8 mouse cellular contexts compared by ENCODE assay signal in genomic region chr17:30657530-30658151, GRCm38 (mm10). TPM values are rescaled to one million over a fixed set of nuclear protein-coding genes. Genes with fewer than 3 reads are reported as not detected.
DNase-seq lines count a peak whose midpoint lies in the region; ATAC-seq lines count a peak whose summit lies in the region.

No protein-coding gene starts in this region.

- H3K36me3 ChIP-seq in heart, embryonic 15.5 days, result no peaks in the 10 kb centered on the region
- H3K36me3 ChIP-seq in embryonic facial prominence, embryonic 10.5 days (replicated peaks), result no peaks in the 10 kb centered on the region
- H3K36me3 ChIP-seq in hindbrain, embryonic 15.5 days, result no peaks in the 10 kb centered on the region
- H3K36me3 ChIP-seq in midbrain, embryonic 10.5 days, result no peaks in the 10 kb centered on the region

- peak overlapping the region; percentile 60 for H3K27ac ChIP-seq in heart, embryonic 15.5 days
- peak overlapping the region; percentile 57 for H3K27ac ChIP-seq in embryonic facial prominence, embryonic 10.5 days (replicated peaks)
- peak overlapping the region; percentile 62 for H3K27ac ChIP-seq in hindbrain, embryonic 15.5 days (replicated peaks)
- peak overlapping the region; percentile 59 for H3K27ac ChIP-seq in midbrain, embryonic 10.5 days (replicated peaks)

- H3K4me3 ChIP-seq in heart, embryonic 15.5 days, result peak overlapping the region; percentile 50
- H3K4me3 ChIP-seq in embryonic facial prominence, embryonic 10.5 days, result peak overlapping the region; percentile 55
- peak overlapping the region; percentile 36 for H3K4me3 ChIP-seq in hindbrain, embryonic 15.5 days
- H3K4me3 ChIP-seq in midbrain, embryonic 10.5 days, result peak overlapping the region; percentile 49

- DNase-seq in heart, adult 18-20 months, result no peak
- DNase-seq in embryonic facial prominence, embryonic 10.5 days (ENCODE audit: low spot score), result no peak
- DNase-seq in midbrain, embryonic 10.5 days (ENCODE audit: low spot score), result no peak
- DNase-seq in adrenal gland, adult 2 months, result no peak
- DNase-seq in spleen, postnatal 4 days (ENCODE audit: low spot score in 2 of 2), result no peak
- no peak for DNase-seq in right cerebral cortex, postnatal 25 days

- peak overlapping the region; percentile 45 for H3K9ac ChIP-seq in heart, embryonic 15.5 days
- H3K9ac ChIP-seq in hindbrain, embryonic 15.5 days, result peak overlapping the region; percentile 44

- ATAC-seq in heart, embryonic 15.5 days (replicated peaks; ENCODE audit: insufficient number of reproducible peaks, insufficient read depth, low FRiP score, low read depth), result no peak
- no peak; the same call in 1 of the 2 replicates for ATAC-seq in hindbrain, embryonic 15.5 days (ENCODE audit: low FRiP score, low read depth)

- no peaks in the 10 kb centered on the region for H3K27me3 ChIP-seq in heart, embryonic 15.5 days
- H3K27me3 ChIP-seq in embryonic facial prominence, embryonic 10.5 days (replicated peaks; ENCODE audit: low read depth, poor library complexity, severe bottlenecking), result no peaks in the 10 kb centered on the region
- H3K27me3 ChIP-seq in hindbrain, embryonic 15.5 days, result no peaks in the 10 kb centered on the region
- H3K27me3 ChIP-seq in midbrain, embryonic 10.5 days (ENCODE audit: low read depth, poor library complexity, severe bottlenecking), result no peaks in the 10 kb centered on the region

- H3K4me2 ChIP-seq in heart, embryonic 15.5 days, result peak overlapping the region; percentile 61
- H3K4me2 ChIP-seq in hindbrain, embryonic 15.5 days, result peak overlapping the region; percentile 61

- H3K4me1 ChIP-seq in heart, embryonic 15.5 days (replicated peaks), result no peaks in the 10 kb centered on the region
- peaks cover 14% of the 10 kb centered on the region for H3K4me1 ChIP-seq in embryonic facial prominence, embryonic 10.5 days
- H3K4me1 ChIP-seq in hindbrain, embryonic 15.5 days (replicated peaks), result peaks cover 10% of the 10 kb centered on the region
- H3K4me1 ChIP-seq in midbrain, embryonic 10.5 days, result 0 out of 2 replicates have a peak, but pooled peaks cover 6% of the 10 kb centered on the region

- no peaks in the 10 kb centered on the region for H3K9me3 ChIP-seq in heart, embryonic 15.5 days (replicated peaks)
- 0 out of 2 replicates have a peak, but pooled peaks cover 2% of the 10 kb centered on the region for H3K9me3 ChIP-seq in embryonic facial prominence, embryonic 10.5 days
- no peaks in the 10 kb centered on the region for H3K9me3 ChIP-seq in hindbrain, embryonic 15.5 days
- 0 out of 2 replicates have a peak, but pooled peaks cover 4% of the 10 kb centered on the region for H3K9me3 ChIP-seq in midbrain, embryonic 10.5 days (replicated peaks)

- WGBS in heart, embryonic 15.5 days, result 55% methylated on average over 8 of the region's 8 CpGs
- WGBS in embryonic facial prominence, embryonic 10.5 days, result 59% methylated on average over 8 of the region's 8 CpGs
- WGBS in hindbrain, embryonic 15.5 days, result 47% methylated on average over 8 of the region's 8 CpGs
- WGBS in midbrain, embryonic 10.5 days, result 67% methylated on average over 8 of the region's 8 CpGs

RNA-seq across cellular contexts. Expression of gene Glo1, which starts 31.0 kb away (rescaled TPM):
- polyA plus RNA-seq in heart, embryonic 15.5 days (2015; fragmentation: Nextera tagmentation; extraction: Ambion mirVana), result 175 and 196 TPM in 2 replicates
- total RNA-seq in heart, adult 18-20 months (2021), result 100 to 1,000 TPM; 164 to 166 TPM
- polyA plus RNA-seq in embryonic facial prominence, embryonic 10.5 days (2016; fragmentation: Nextera tagmentation; extraction: Ambion mirVana), result 210 and 216 TPM in 2 replicates
- polyA plus RNA-seq in hindbrain, embryonic 15.5 days (2015; fragmentation: Nextera tagmentation; extraction: Ambion mirVana), result 159 TPM in 2 replicates
- polyA plus RNA-seq in midbrain, embryonic 10.5 days (2016; fragmentation: Nextera tagmentation; extraction: Ambion mirVana), result 242 and 252 TPM in 2 replicates
- 100 to 1,000 TPM; 111 to 141 TPM for total RNA-seq in adrenal gland, adult 2 months (2021)
- 48.7 and 49.2 TPM in 2 replicates for polyA plus RNA-seq in adrenal gland, adult 2 months (2012; rRNA removed)

RNA-seq across cellular contexts. Expression of gene Dnah8, which starts 33.5 kb away (rescaled TPM):
- 1.3 and 1.8 TPM in 2 replicates for polyA plus RNA-seq in heart, embryonic 15.5 days (2015; fragmentation: Nextera tagmentation; extraction: Ambion mirVana)
- total RNA-seq in heart, adult 18-20 months (2021), result 1 to 10 TPM in 1 of 2 experiments, under 1 TPM in 1; 0.67 to 1.1 TPM
- 0.87 and 0.88 TPM in 2 replicates for polyA plus RNA-seq in embryonic facial prominence, embryonic 10.5 days (2016; fragmentation: Nextera tagmentation; extraction: Ambion mirVana)
- 1.3 and 1.9 TPM in 2 replicates for polyA plus RNA-seq in hindbrain, embryonic 15.5 days (2015; fragmentation: Nextera tagmentation; extraction: Ambion mirVana)
- polyA plus RNA-seq in midbrain, embryonic 10.5 days (2016; fragmentation: Nextera tagmentation; extraction: Ambion mirVana), result 1.1 and 1.2 TPM in 2 replicates
- total RNA-seq in adrenal gland, adult 2 months (2021), result under 1 TPM; 0.52 to 0.63 TPM
- 0.34 and 0.36 TPM in 2 replicates for polyA plus RNA-seq in adrenal gland, adult 2 months (2012; rRNA removed)
